Mouse (Mus musculus) lung, postnatal 0 days (tissue): ENCODE data around the gene Npas1.

Source experiments
- CTCF ChIP-seq: IDR thresholded peaks from 2 replicates; pipeline ENCODE4 v1.5.1; 2016; ENCODE audit warnings: antibody characterized with exemption, mild to moderate bottlenecking
- EP300 ChIP-seq: IDR thresholded peaks from 2 replicates; pipeline ENCODE4 v1.6.1; 2016; ENCODE audit warnings: antibody characterized with exemption, mild to moderate bottlenecking, control low read depth

DNA sequence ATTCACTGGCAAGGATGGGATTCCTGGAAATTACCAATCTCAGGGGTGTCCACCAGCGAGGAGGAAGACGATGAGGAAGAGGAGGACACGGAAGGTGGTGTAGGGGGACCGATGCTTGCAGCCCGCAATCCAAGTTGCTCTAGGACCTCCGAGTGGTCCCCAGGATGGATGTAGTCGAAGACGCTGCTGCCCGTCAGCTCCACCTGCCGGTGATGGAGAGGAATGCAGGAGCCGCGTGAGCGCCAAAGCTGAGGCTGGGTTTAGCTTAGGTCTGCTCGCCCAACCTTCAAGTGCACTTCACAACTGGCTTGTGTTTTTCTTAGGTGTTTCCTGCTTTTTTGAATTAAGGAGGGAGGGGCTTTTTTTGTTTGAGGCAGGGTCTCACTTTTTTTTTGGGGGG lies 14.3 kb downstream of the Npas1 start:
- TF ChIP-seq CTCF: peak; percentile 95
- no peak for TF ChIP-seq EP300
